Mouse (Mus musculus): ENCODE results near the gene F830045P16Rik.

DNA sequence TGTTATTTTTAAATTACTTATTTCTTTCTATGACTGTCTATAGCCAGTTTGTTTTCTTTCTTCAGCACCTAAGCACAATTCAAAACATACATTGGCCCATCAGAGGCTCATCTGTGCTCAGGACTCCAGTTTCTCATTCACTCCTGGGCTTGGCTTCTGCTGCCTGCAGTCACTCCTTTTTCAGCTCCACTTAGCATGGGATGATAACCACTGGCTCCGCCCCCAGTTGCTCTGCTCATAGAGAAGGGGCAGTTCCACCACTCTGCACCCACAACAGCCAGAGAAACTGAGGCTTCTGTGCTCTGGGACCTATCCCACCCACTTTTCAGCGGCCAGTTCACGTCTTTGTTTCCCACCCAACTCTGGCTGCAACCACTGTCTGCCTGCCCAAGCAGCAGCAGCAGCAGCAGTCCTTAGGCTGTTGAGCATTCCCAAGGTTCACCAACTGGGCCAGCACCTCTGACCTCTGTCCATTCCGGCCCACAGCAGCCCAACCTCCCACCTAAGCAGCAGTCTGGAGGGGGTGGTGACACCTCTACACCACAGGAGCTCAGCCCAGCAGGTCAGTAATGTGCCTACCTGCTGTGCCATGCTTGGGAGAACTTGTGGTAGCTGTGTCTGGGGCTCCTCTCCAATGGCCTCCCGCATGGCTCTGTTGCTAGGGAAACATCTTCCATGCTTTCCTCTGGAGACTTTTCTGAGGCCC lies 1.4 kb downstream of the F830045P16Rik start:
- TF ChIP-seq EP300 (optimal IDR thresholded peaks at IDR 0.05) = no peak
- TF ChIP-seq CTCF (IDR thresholded peaks at IDR 0.05; ENCODE audit: low read depth) = no peak

All from stomach, postnatal 0 days (tissue).